ENCODE assay signal across 1 mouse cellular context in genomic region chr6:125009181-125010073, GRCm38 (mm10).
A peak's percentile ranks its signal among the peaks of the same experiment; 100 is the strongest.
TF ChIP-seq lines count a peak whose summit lies in the region.

No protein-coding gene starts in this region.

TF ChIP-seq in CH12.LX, 34 proteins besides CTCF, POLR2A, EP300 and RAD21 (continued from another document):
- TF ChIP-seq UBTF (IDR thresholded peaks at IDR 0.05; ENCODE audit: low read depth, low read length) (0 out of 2 replicates have a peak, but pooled peaks have one; percentile 14), GABPA (IDR thresholded peaks at IDR 0.05; ENCODE audit: insufficient replicate concordance, low read depth, low read length) (no peak), IRF4 (IDR thresholded peaks at IDR 0.05; ENCODE audit: low read depth, low read length) (peak; percentile 7; the same call in 1 of the 2 replicates), KAT2A (IDR thresholded peaks at IDR 0.05; ENCODE audit: insufficient replicate concordance, low read length) (0 out of 2 replicates have a peak, but pooled peaks have one; percentile 16), CHD2 (IDR thresholded peaks at IDR 0.05; ENCODE audit: low read length) (peak; percentile 30; the same call in 1 of the 2 replicates), CHD1 (IDR thresholded peaks at IDR 0.05; ENCODE audit: low read depth, low read length) (no peak), NELFE (IDR thresholded peaks at IDR 0.05; ENCODE audit: low read depth, low read length) (peak; percentile 49; the same call in 1 of the 2 replicates), PAX5 (IDR thresholded peaks at IDR 0.05; ENCODE audit: low read length) (no peak), MAZ (IDR thresholded peaks at IDR 0.05; ENCODE audit: low read depth, low read length) (peak; percentile 89), MAX (IDR thresholded peaks at IDR 0.05; ENCODE audit: low read length) (no peak), TCF12 (IDR thresholded peaks at IDR 0.05; ENCODE audit: low read depth, low read length) (peak; percentile 38; the same call in 1 of the 2 replicates)
